Mouse (Mus musculus) skeletal muscle tissue, adult 2 months (tissue): ENCODE data around the gene Sox13.
A peak's percentile ranks its signal among the peaks of the same experiment; 100 is the strongest.

Source experiments
- DNase-seq: peaks from one replicate; pipeline ENCODE4 v3.0.0-alpha.2; 2012; ENCODE audit warnings: low read depth, low spot score

The Sox13 gene

GRCm38 (mm10) chr1:133423543-133424480, at the start of gene Sox13:
TSS of gene Sox13 (minus strand) at chr1:133424377.
- peak; percentile 57 for DNase-seq

GRCm38 (mm10) chr1:133471556-133471955, 47.4 kb upstream of the Sox13 start:
- DNase-seq: no peak

GRCm38 (mm10) chr1:133471086-133471485, 46.9 kb upstream of the Sox13 start:
- peak; percentile 72 for DNase-seq

GRCm38 (mm10) chr1:133470242-133471025, 46.3 kb upstream of the Sox13 start:
- no peak for DNase-seq

- DNase-seq: no peak
Measured at GRCm38 (mm10) chr1:133469213-133469612, 45.0 kb upstream of the Sox13 start.

GRCm38 (mm10) chr1:133468751-133469150, 44.6 kb upstream of the Sox13 start:
- DNase-seq: no peak

GRCm38 (mm10) chr1:133467905-133468304, 43.7 kb upstream of the Sox13 start:
- DNase-seq: no peak

GRCm38 (mm10) chr1:133463138-133463537, 39.0 kb upstream of the Sox13 start:
- no peak for DNase-seq

- no peak for DNase-seq
Measured at GRCm38 (mm10) chr1:133460996-133461395, 36.8 kb upstream of the Sox13 start.

GRCm38 (mm10) chr1:133456097-133456496, 31.9 kb upstream of the Sox13 start:
- DNase-seq: no peak

- peak; percentile 22 for DNase-seq
Measured at GRCm38 (mm10) chr1:133452564-133453165, 28.5 kb upstream of the Sox13 start.

GRCm38 (mm10) chr1:133451869-133452563, 27.8 kb upstream of the Sox13 start:
- DNase-seq: no peak

- DNase-seq: no peak
Measured at GRCm38 (mm10) chr1:133451025-133451424, 26.8 kb upstream of the Sox13 start.

GRCm38 (mm10) chr1:133448351-133448931, 24.3 kb upstream of the Sox13 start:
- DNase-seq: peak; percentile 49

GRCm38 (mm10) chr1:133446291-133446690, 22.1 kb upstream of the Sox13 start:
- DNase-seq: no peak

- DNase-seq: no peak
Measured at GRCm38 (mm10) chr1:133444315-133444714, 20.1 kb upstream of the Sox13 start.

GRCm38 (mm10) chr1:133437916-133438683, 13.9 kb upstream of the Sox13 start:
- no peak for DNase-seq

GRCm38 (mm10) chr1:133434756-133435112, 10.6 kb upstream of the Sox13 start:
- no peak for DNase-seq

GRCm38 (mm10) chr1:133434018-133434755, 10.0 kb upstream of the Sox13 start:
- DNase-seq: no peak

- DNase-seq: no peak
Measured at GRCm38 (mm10) chr1:133432566-133432965, 8.4 kb upstream of the Sox13 start.
